Mouse (Mus musculus) stomach, postnatal 0 days (tissue): ENCODE measurements around the gene Hesx1.

Experiments
- CTCF ChIP-seq: IDR thresholded peaks from 2 replicates; pipeline ENCODE4 v1.5.1; 2016; ENCODE audit warnings: antibody characterized with exemption, low read depth, mild to moderate bottlenecking, moderate library complexity
- EP300 ChIP-seq: optimal IDR thresholded peaks from 2 replicates; pipeline ENCODE3; 2016; ENCODE audit warnings: antibody characterized with exemption

GRCm38 (mm10) chr14:27029771-27030173, 35.6 kb downstream of the Hesx1 start:
- TF ChIP-seq CTCF (peak; percentile 90), EP300 (no peak)
